Mouse (Mus musculus): Measurements from ENCODE around the gene Fbxo40.

- TF ChIP-seq CTCF (IDR thresholded peaks at IDR 0.05; ENCODE audit: low read depth, low read length): no peak
- no peak for TF ChIP-seq POLR2A (IDR thresholded peaks at IDR 0.05; ENCODE audit: borderline replicate concordance, low read depth, low read length)
Observed at GRCm38 (mm10) chr16:36951029-36951428, 39.2 kb downstream of the Fbxo40 start.

Data from bone marrow macrophage, adult 2 months (primary cell).